Mouse (Mus musculus) left cerebral cortex, adult 8-10 months (tissue): Measurements from ENCODE around the gene Bhmt. TPM values are rescaled to one million over a fixed set of nuclear protein-coding genes. Genes with fewer than 3 reads are reported as not detected.
"Not testable (repeated sequence)": the region's sequence is repeated elsewhere in the genome, so short reads cannot be mapped to it uniquely, and the experiment has no call there.

Source experiments
- DNase-seq, 2 experiments: peaks; one replicate each; pipeline ENCODE4 v3.0.0; 2022; ENCODE audit warnings: low spot score in 2 of 2
- total RNA-seq, 4 experiments: library from RNA; stranded (reverse); gene quantifications; 2 replicates each; pipeline ENCODE4 v1.2.4; 2022

Gene Bhmt
- total RNA-seq, 4 experiments from 2014 or later = not detected

DNA sequence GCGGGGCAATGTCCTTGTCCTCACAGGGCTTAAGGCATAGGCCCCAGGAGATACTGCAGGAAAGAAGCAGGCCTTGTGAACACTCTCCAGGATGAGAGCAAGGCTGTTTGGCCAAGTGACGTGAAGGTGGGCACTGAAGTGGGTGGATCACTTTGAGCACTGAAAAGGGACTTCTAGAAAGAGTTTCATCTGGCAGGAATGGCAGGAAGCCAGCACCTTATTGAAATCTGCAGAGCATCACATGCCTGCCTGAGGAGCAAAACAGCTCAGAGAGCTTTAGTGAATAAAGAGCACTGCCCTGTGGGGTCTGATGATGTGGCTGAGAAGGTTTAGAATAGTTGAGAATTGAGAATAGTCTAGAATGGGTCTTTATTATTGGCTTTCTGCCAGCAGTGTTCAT lies 29.3 kb downstream of the Bhmt start:
- DNase-seq = no peak

DNA sequence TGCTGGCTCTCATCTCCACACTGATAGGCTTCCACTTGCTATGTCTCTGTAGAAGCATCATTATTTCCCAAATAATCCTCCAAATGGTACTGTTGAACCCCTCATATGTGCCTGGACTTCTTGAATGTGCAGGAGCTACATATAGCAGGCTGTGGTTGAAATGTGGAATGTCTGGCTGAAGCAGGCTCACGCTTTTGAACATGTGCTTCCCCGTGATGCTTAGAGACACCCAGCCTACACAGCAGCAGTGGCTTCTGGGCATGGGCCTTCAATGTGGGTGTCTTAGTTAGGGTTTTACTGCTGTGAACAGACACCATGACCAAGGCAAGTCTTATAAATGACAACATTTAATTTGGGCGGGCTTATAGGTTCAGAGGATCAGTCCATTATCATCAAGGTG lies 30.1 kb downstream of the Bhmt start:
- DNase-seq = peak in 1 of 2 experiments; percentile 56

DNA sequence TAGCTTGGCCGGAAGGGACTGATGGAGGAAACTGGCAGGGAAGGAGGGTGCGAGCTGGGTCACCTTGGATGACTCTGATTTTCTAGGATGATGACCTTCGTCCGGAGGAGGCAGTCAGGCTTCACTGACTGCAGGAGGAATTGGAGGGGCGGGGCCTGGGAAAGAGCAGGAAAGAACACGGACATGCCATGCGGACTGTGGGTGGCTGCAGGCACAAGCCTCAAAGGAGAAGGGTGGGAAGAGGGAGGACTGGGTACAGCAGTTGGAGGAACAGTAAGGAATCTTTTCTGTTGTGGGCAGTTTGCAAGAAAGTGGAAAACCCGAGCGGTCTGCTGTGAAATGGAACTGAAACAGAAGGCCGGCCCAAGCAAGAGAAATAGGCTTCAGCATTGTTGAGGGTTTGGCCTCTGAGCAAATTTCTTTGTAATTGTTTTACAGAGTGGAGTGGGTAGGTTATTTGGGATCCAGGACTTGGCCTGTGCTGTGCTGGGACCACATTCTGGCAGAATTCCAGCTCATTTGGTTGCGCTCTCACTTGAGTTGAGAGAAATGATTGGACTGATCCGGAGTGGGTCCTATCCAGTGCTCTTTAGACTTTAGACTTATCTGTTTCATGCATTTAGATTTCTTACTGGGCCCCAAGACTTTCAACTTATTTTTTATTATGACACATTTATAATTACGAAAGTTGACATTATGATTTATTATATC lies 30.7 kb downstream of the Bhmt start:
- DNase-seq = peak; percentile 11 to 52

DNA sequence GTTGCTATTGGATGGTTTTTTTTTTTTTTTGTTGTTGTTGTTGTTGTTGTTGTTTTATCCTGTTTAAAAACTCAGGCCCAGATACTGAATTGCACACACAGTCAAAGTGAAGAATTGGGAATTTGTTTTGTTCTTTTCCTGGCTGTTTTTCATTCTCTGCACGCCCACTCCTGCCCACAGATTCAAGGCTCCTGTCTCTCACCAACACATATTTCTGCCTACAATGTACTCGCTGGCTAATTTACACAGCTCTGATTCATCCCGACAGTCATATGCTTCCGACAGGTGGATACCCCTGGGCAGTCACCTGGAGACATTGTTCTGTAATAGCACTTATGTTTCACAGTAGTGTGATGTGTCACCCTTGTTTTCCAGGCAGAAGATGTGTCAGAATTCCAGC lies 33.1 kb downstream of the Bhmt start:
- DNase-seq = peak in 1 of 2 experiments; percentile 53

DNA sequence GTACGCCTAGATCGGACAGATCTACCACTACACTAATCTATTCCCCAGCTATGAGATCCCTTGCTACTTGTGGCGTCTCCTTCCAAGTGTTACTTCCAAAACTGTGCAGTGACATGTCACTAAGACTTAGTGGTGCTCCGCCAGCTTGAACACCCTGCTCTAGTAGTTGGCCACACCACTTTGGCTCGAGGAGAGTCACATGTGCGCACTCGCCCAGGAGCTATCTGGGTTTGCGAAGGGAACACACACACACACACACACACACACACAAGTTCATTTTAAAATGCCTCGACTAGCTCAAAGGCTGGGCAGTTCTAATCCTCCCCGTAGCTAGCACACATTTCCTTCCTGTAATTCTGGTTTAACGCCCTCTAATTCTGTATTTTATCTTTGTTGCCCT lies 36.2 kb downstream of the Bhmt start:
- no peak for DNase-seq

DNA sequence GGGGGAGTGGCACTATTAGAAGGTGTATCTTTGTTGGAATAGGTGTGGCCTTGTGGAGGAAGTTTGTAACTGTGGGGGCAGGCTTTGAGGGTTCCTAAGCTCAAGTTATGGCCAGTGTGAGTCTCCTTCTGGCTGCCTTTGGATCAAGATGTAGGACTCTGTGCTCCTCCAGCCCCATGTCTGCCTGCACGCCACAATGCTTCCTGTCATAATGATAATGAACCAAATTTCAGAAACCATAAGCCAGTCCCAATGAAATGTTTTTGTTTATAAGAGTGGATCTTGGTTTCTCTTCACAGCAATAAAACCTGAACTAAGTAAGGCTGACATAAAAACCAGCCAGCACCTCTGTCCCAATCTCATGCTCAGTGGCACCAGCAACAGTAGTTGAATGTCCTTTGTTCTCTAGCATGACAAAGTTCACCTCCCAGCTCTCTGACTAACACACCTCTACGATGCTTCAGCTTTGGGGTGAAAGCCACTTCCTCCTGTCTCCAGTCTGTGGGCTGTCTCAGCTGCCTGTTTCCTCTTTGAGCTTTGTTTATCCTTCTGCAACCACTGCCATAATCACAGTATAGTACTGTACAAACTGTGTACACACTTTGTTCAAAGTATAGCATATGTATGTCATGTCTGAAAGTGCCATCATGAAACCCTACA lies 44.6 kb downstream of the Bhmt start:
- DNase-seq = no peak

DNA sequence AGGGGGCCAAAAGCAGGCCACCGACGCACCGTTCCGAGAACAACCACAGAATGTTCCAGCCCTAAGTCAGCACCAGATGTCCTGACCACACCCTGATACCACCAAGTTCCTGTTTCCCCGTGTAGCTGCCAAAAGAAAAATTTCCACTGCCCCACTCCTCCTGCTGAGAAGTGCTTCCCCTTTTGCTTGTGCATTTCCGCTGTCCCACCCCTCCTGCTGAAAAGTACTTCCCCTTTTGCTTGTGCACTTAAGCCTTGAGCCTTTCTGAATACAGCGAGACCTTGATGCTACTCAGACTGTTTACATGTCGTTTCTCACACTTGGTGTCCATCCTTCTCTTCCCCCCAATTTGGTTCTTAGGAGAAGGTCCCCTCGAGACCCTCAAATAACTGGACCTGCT lies 55.2 kb downstream of the Bhmt start:
- not testable (repeated sequence) for DNase-seq

DNA sequence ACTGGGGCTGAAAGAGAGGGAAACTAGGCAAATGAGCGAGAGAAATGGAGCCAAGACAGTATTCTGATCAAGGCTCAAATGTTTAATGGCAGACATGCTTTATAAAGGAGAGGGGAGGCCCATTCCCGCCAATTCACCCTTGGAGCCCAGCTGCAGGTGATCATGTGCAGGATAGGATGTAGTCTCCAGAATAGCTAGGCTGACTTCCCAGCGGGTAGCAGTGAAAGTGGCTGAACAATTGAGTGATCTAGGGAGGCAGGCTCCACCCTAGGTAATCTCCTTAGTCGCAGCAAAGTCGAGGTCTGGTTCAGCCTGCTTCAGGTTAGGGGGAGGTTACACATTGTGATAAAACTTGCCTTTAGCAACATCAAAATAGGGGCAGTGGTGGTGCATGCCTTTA lies 57.3 kb downstream of the Bhmt start:
- no peak for DNase-seq

DNA sequence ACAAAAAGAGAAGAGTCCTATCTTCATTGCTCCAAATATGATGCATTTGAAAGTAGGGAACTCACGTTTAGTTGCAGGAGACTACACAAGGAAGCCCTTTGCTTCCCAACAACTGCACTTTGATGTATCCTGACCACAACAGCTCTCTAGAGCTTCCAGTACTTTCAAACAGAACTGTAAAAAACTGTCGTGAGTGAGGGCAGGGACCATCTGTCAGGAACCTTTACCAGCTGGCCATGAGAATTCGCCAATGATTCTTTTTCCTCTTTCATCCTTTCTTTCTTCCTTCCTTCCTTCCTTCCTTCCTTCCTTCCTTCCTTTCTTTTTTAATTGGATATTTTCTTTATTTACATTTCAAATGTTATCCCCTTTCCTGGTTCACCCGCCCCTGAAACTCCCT lies 68.1 kb downstream of the Bhmt start:
- DNase-seq = no peak

Other genes starting within 250 kb of the Bhmt start
- 10 to 100 TPM; 37.3 to 40.8 (median 39.2) TPM for gene Jmy, start 138.2 kb downstream of the Bhmt start, total RNA-seq
- gene Bhmt2, start 36.3 kb upstream of the Bhmt start, total RNA-seq = under 1 TPM; 0.34 to 0.57 (median 0.46) TPM
- gene Dmgdh, start 36.5 kb upstream of the Bhmt start, total RNA-seq = 1 to 10 TPM in 1 of 4 experiments, under 1 TPM in 3; 0.42 to 1.3 (median 0.51) TPM
- gene Arsb, start 133.7 kb upstream of the Bhmt start, total RNA-seq = 10 to 100 TPM; 74.9 to 85.3 (median 78.2) TPM